Mouse (Mus musculus): ENCODE measurements around the gene Rapgef4.

GRCm38 (mm10) chr2:72037357-72037756, 56.3 kb downstream of the Rapgef4 start:
- TF ChIP-seq CTCF (IDR thresholded peaks at IDR 0.05; ENCODE audit: control insufficient read depth, insufficient read depth, insufficient read length) (no peak), USF1 (IDR thresholded peaks at IDR 0.05; ENCODE audit: low read depth) (no peak)
